Mouse (Mus musculus): Measurements from ENCODE around the gene Mansc1.

GRCm38 (mm10) chr6:134669179-134669865, 37.0 kb upstream of the Mansc1 start:
- TF ChIP-seq POLR2A (IDR thresholded peaks at IDR 0.05; ENCODE audit: extremely low read depth, insufficient read depth, low read length) (no peak), CTCF (IDR thresholded peaks at IDR 0.05; ENCODE audit: extremely low read depth, insufficient read depth, low read length) (no peak)
